Mouse (Mus musculus): ENCODE measurements at regions not wholly inside any gene's neighbourhood (a gene's known extent, or its start where the extent isn't known, plus 50 kb on each side); places are given as distances from the start of the nearest gene placed in this dataset.

GRCm38 (mm10) chr12:94544706-94545105 lies 1147.3 kb upstream of the Flrt2 start:
- TF ChIP-seq CTCF (IDR thresholded peaks at IDR 0.05): no peak
- H3K4me3 ChIP-seq: no peak overlapping the region
- no peak for DNase-seq (ENCODE audit: extremely low spot score in 1 of 2, low spot score in 2 of 2)
- intact Hi-C loops (cut with DNase I): no loop called here
- H3K27ac ChIP-seq: no peak overlapping the region

GRCm38 (mm10) chr12:94560374-94561194 lies 1131.4 kb upstream of the Flrt2 start:
- no peak for DNase-seq (ENCODE audit: extremely low spot score in 1 of 2, low spot score in 2 of 2)
- intact Hi-C loops (cut with DNase I): no loop called here
- no peak for TF ChIP-seq CTCF (IDR thresholded peaks at IDR 0.05)
- Histone ChIP-seq H3K27ac (no peak overlapping the region), H3K4me3 (no peak overlapping the region)

GRCm38 (mm10) chr12:94574981-94575380 lies 1117.0 kb upstream of the Flrt2 start:
- no peak for TF ChIP-seq CTCF (IDR thresholded peaks at IDR 0.05)
- no peak overlapping the region for H3K4me3 ChIP-seq
- DNase-seq (ENCODE audit: extremely low spot score in 1 of 2, low spot score in 2 of 2): no peak
- no peak overlapping the region for H3K27ac ChIP-seq
- intact Hi-C loops (cut with DNase I): no loop called here

- DNase-seq (ENCODE audit: extremely low spot score in 1 of 2, low spot score in 2 of 2): no peak
- Histone ChIP-seq H3K4me3 (no peak overlapping the region), H3K27ac (no peak overlapping the region)
- no peak for TF ChIP-seq CTCF (IDR thresholded peaks at IDR 0.05)
- intact Hi-C loops (cut with DNase I): no loop called here
Measured at GRCm38 (mm10) chr12:94580345-94580744, 1111.7 kb upstream of the Flrt2 start.

GRCm38 (mm10) chr12:94584309-94584708 lies 1107.7 kb upstream of the Flrt2 start:
- intact Hi-C loops (cut with DNase I): no loop called here
- Histone ChIP-seq H3K4me3 (no peak overlapping the region), H3K27ac (no peak overlapping the region)
- TF ChIP-seq CTCF (IDR thresholded peaks at IDR 0.05): no peak
- DNase-seq (ENCODE audit: extremely low spot score in 1 of 2, low spot score in 2 of 2): no peak

- Histone ChIP-seq H3K27ac (no peak overlapping the region), H3K4me3 (no peak overlapping the region)
- DNase-seq (ENCODE audit: extremely low spot score in 1 of 2, low spot score in 2 of 2): no peak
- intact Hi-C loops (cut with DNase I): no loop called here
- TF ChIP-seq CTCF (IDR thresholded peaks at IDR 0.05): no peak
Measured at GRCm38 (mm10) chr12:94587031-94587430, 1105.0 kb upstream of the Flrt2 start.

- intact Hi-C loops (cut with DNase I): no loop called here
- TF ChIP-seq CTCF (IDR thresholded peaks at IDR 0.05): no peak
- Histone ChIP-seq H3K4me3 (no peak overlapping the region), H3K27ac (no peak overlapping the region)
- DNase-seq (ENCODE audit: extremely low spot score in 1 of 2, low spot score in 2 of 2): no peak
Measured at GRCm38 (mm10) chr12:94588599-94588998, 1103.4 kb upstream of the Flrt2 start.

GRCm38 (mm10) chr12:94589033-94589432 lies 1103.0 kb upstream of the Flrt2 start:
- no peak for TF ChIP-seq CTCF (IDR thresholded peaks at IDR 0.05)
- intact Hi-C loops (cut with DNase I): no loop called here
- H3K4me3 ChIP-seq: no peak overlapping the region
- no peak for DNase-seq (ENCODE audit: extremely low spot score in 1 of 2, low spot score in 2 of 2)
- no peak overlapping the region for H3K27ac ChIP-seq

- intact Hi-C loops (cut with DNase I): no loop called here
- no peak for DNase-seq (ENCODE audit: extremely low spot score in 1 of 2, low spot score in 2 of 2)
- Histone ChIP-seq H3K27ac (no peak overlapping the region), H3K4me3 (no peak overlapping the region)
- no peak for TF ChIP-seq CTCF (IDR thresholded peaks at IDR 0.05)
Measured at GRCm38 (mm10) chr12:94605566-94605965, 1086.5 kb upstream of the Flrt2 start.

GRCm38 (mm10) chr12:94636555-94636954 lies 1055.5 kb upstream of the Flrt2 start:
- no peak for TF ChIP-seq CTCF (IDR thresholded peaks at IDR 0.05)
- intact Hi-C loops (cut with DNase I): no loop called here
- DNase-seq (ENCODE audit: extremely low spot score in 1 of 2, low spot score in 2 of 2): no peak
- H3K27ac ChIP-seq: no peak overlapping the region
- no peak overlapping the region for H3K4me3 ChIP-seq

GRCm38 (mm10) chr12:94640153-94640552 lies 1051.9 kb upstream of the Flrt2 start:
- TF ChIP-seq CTCF (IDR thresholded peaks at IDR 0.05): no peak
- Histone ChIP-seq H3K4me3 (no peak overlapping the region), H3K27ac (no peak overlapping the region)

GRCm38 (mm10) chr12:94645302-94645701 lies 1046.7 kb upstream of the Flrt2 start:
- intact Hi-C loops (cut with DNase I): no loop called here

More at GRCm38 (mm10) chr12:94640153-94640552, 1051.9 kb upstream of the Flrt2 start:
- no peak for DNase-seq (ENCODE audit: extremely low spot score in 1 of 2, low spot score in 2 of 2)
- intact Hi-C loops (cut with DNase I): no loop called here

GRCm38 (mm10) chr12:94670035-94670434 lies 1022.0 kb upstream of the Flrt2 start:
- intact Hi-C loops (cut with DNase I): no loop called here
- no peak for TF ChIP-seq CTCF (IDR thresholded peaks at IDR 0.05)
- no peak for DNase-seq (ENCODE audit: extremely low spot score in 1 of 2, low spot score in 2 of 2)
- no peak overlapping the region for H3K27ac ChIP-seq
- H3K4me3 ChIP-seq: no peak overlapping the region

More at GRCm38 (mm10) chr12:94645302-94645701, 1046.7 kb upstream of the Flrt2 start:
- H3K4me3 ChIP-seq: no peak overlapping the region
- no peak overlapping the region for H3K27ac ChIP-seq
- no peak for TF ChIP-seq CTCF (IDR thresholded peaks at IDR 0.05)
- no peak for DNase-seq (ENCODE audit: extremely low spot score in 1 of 2, low spot score in 2 of 2)
